Mouse (Mus musculus) R1 (cell line): ENCODE measurements at regions not wholly inside any gene's neighbourhood (a gene's known extent, or its start where the extent isn't known, plus 50 kb on each side); places are given as distances from the start of the nearest gene placed in this dataset.

ENCODE experiments used
- DNase-seq: peaks from one replicate; pipeline ENCODE4 v3.0.0-alpha.2; 2018; ENCODE audit warnings: low read depth, low spot score

- no peak for DNase-seq
Observed at GRCm38 (mm10) chr4:64335814-64336213, 289.0 kb upstream of the Tnc start.

- DNase-seq, result peak; percentile 42
Observed at GRCm38 (mm10) chr4:64330213-64330612, 283.4 kb upstream of the Tnc start.

DNA sequence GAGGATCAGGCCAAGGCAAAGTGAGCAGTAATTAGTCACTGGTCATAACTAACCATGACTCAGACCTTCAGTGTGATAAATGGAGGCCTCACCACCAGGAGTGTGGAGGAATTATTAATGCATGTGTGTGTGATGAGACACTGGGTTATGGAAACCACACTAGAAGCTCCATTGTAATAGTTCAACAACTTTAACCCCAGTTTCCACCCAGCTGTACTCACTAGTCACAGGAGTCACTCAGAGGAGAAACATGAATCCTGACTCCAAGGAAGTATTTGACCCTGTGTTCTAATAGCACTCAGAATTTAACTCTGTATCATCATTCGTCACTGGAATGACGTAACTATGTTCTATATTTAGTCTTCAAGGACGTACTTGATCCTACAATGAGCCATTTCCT, 277.6 kb upstream of the Tnc start:
- DNase-seq, result no peak

GRCm38 (mm10) chr4:64316553-64317347, 269.9 kb upstream of the Tnc start:
- DNase-seq, result no peak

DNA sequence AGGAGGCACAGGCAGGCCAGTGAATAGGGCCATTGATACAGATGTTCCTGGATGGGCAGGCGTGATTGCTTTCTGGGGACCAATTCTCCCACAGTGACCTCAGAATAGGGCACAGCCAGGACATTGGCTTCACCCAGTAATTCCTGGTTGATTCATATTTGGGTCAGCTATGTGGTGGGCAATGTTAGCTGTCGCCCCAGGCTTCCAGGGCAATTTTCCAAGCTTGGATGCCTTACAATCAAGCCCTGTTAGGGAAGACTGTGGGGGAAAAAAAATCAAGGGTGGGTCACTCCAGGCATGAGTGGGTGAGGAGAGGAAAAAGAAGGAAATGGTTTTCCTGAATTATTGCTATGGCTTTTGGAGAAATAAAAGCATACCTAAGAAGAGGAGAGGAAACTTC, 250.1 kb upstream of the Tnc start:
- DNase-seq, result no peak

- no peak for DNase-seq
Observed at GRCm38 (mm10) chr4:64282471-64282870, 235.7 kb upstream of the Tnc start.

DNA sequence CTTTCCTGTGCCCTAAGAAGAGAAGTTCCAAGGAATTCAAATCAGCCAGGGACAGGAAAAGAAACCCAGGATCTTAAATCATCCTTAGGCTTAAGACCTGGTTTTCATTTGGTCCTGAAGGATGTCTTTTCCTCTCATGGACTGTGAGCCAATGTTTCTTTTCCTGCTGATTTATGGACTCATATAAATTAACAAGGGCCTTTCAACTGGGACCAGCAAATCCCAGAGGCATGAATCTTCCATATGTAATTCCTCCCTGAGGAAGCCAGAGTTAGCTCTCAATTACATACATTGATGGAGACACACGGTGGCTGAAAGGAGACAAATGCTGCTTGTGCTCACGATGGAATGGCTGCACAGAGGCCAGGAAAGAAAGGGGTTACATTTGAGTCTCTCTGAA, 230.2 kb upstream of the Tnc start:
- no peak for DNase-seq

GRCm38 (mm10) chr4:64274291-64274960, 227.6 kb upstream of the Tnc start:
- DNase-seq, result no peak

DNA sequence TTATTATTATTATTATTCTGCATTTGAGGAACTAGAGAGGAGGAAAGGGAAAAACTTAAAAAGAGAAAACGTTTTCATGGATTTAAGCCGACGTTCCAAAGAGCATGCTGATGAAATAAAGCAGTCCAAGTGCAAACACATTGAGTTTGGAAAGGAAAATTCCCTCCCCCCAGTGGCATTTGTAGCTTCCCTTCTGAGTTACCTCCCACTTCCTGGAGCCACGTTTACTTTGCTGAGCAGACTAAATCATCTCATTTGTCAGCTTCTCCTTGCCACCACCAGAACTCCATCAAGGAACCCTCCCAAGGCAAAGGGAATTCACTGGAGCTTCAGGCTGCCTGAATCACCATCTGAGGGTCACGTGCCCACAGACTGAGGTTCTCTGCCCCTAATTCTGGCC, 223.0 kb upstream of the Tnc start:
- DNase-seq, result no peak

DNA sequence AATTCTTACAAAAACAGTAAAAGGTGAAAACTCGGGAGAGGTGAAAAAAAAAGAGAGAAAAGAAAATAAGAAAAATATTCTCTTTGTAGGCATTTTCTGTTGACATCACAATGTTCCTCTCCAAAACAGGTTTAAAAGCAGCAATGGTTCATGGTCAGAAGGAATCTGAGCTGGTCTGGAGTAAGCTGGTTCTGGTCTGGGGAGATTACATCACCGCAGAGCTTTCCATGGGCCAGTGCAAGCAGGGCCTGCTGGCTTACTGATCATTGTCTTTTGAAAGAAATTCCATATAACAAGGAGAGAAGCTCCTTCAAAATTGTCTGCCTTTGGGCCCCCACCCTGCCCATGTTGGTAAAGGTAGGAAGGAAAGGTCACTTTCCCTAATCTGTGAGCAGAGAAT, 222.3 kb upstream of the Tnc start:
- no peak for DNase-seq

DNA sequence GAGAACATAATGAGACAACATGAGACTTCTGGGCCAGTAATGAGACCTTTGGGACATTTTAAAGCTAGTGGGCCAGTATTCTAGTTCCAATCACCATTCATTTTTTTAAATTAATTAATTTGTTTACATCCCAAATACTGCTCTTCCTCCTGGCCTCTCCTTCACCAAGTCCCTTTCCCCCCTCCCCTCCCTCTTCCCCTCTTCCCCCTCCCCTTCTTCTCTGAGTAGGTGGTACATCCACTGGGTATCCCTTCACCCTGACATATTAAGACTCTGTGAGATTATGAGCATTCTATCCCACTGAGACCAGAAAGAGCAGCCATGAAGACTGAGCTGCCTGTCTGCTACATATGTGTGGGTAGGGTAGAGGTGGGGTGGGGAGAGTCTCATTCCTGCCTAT, 213.7 kb upstream of the Tnc start:
- no peak for DNase-seq

DNA sequence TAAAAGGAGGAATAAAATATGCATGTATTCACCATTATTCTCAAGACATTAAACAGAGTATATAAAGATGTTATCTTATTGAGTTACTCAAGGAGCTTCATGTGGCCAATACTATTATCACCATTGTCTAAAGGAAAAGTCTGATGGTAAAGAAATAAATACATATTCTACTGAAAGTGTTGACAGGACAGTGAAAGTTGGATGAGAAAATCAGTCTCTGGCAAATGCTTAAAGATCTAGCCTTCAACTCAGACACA, 213.3 kb upstream of the Tnc start:
- no peak for DNase-seq

DNA sequence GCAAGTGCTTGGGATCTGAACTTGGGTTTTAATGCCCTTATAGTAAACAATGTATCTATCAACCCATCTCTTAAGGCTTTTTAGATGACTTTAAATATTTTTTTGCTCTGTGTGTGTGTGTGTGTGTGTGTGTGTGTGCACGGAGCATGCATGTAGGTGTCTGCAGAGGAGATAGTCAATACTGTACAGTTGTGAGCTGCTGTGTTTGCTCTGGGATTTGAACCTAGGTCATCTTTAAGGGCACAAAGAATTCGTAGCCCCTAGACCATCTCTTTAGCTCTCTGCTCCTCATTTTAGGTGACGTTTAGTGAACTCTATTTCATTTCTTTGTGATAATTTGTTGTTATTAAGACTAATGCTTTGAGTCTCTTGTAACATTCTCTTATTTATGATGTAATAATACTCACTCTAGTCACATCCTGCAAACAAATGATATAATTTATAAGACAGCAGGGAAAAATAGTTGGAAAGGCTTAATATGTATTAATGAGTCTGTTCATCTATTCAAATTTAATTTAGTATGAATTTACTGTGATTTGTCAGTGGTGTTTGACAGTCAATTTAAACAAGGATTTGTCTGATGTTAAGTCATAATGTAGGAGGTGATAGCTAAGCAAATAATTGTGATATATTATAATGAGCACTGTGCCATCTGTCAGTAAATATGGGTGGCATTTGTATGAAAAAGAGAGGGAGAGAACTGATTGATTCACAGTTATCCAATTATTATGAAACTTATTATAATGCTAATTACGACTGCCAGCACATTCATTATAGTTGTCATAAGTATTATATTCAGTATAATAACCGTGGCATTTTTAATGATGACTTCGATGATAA, 212.8 kb upstream of the Tnc start:
- no peak for DNase-seq

DNA sequence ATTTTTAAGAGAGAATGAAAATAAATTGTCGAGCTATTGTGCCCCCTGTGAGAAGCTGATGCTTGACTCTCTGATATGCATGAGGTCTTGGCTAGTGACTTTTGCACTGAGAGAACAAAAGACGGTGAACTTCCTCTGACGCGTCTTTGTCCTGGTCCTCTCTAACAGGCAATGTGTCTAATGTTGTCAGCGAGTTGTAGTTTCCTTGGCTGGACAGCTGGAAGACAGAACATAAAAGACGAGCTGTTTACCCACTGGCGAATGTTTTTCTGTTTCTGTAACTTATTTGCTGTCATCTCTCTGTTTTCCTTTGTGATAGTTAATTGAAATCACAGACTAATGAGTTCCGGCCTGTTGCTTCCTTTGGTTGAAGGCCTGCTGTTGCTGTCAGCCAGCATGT, 208.4 kb upstream of the Tnc start:
- no peak for DNase-seq

GRCm38 (mm10) chr4:64250691-64251090, 203.9 kb upstream of the Tnc start:
- DNase-seq, result no peak

DNA sequence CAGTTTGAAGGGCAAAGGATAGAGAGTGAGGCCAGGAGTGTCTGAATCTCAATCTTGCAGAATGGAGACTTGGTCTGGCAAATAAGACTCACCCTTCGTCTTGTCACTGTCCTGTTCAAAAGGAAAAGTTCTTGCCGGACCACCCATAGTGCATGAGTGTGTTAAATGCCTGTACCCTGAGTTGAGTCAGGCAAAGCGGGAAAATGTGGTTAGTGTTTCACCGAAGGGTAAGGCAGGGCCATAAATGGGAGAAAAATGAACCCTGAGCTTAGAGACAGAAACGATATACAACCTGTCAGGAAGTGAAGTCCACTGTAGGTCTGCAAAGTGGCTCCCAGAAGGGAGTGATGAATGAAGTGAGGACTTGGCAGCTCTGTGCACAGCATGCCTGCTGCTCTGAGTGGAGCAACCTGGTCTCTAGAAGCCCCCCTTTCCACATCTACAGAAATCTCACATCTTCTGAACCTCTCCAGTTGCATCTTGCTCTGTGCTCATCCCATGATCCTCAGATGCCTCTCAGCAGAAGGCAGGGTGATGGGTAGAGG, 191.5 kb upstream of the Tnc start:
- no peak for DNase-seq

GRCm38 (mm10) chr4:64235534-64235933, 188.7 kb upstream of the Tnc start:
- DNase-seq, result no peak

DNA sequence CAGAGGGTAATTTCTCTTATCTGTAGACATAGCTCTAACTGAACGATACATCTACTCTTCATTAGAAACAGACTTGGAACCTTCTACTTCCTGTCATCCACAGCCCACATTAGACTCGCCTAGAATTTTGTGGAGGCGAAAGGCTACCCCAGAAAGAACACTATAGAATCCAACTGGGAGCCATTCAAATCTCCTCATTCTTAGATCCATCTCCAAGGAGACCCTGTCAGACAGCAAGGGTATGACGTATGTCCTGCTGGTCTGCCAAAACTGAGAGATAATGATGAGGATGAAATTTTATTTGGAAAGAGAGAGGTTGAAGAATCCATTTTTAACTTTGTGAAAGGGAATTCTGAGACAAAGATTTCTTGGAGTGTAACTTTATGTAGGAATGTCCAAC, 185.3 kb upstream of the Tnc start:
- DNase-seq, result no peak

- DNase-seq, result no peak
Observed at GRCm38 (mm10) chr4:64228341-64228740, 181.5 kb upstream of the Tnc start.

DNA sequence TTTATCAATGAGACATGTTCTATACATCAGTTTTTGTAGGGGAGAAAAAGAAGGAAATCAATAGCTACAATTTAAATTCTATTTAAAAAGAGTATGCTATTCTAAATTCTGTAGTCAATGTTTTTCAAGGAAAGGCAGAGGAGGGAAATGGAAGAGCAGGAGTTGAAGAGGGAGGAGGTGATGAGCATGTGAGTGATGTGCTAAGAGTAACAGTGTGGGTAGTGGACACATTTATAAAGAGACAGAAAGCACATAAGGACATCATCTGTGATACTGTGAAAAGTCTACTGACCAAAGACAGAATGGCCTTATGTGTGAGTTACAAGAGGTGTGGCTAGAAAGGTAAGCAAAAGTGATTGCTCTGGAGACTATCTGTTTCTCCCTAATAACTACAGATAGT, 179.8 kb upstream of the Tnc start:
- no peak for DNase-seq

GRCm38 (mm10) chr4:64224918-64225317, 178.1 kb upstream of the Tnc start:
- DNase-seq, result no peak

GRCm38 (mm10) chr4:64219802-64220201, 173.0 kb upstream of the Tnc start:
- no peak for DNase-seq
